Mouse (Mus musculus): ENCODE measurements around the gene Pmel.
A peak's percentile ranks its signal among the peaks of the same experiment; 100 is the strongest.

The Pmel gene

DNA sequence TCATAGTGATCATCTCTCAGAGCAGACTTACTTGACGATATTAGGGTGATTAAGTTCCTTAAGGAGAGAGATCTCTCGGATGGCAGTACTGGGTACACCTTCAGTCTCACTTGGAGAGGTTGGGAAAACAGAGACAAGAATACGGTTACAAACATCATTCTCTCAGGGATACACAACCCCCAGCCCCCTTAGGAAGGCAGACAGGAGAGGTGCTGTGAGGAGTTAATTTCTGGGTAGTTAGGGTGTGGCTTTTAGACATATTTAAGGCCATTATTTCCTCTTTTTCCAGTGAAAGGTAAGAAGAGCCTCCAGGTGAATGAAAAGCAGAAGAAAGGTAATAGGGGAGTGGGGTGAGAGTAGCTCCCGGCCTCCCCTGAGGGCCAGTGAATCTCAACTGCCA lies at the start of gene Pmel:
Pmel (plus strand) TSS at position 301 of the 400 bp plus-strand sequence.
- no peak for DNase-seq (ENCODE audit: low spot score in 2 of 2)

GRCm38 (mm10) chr10:128655254-128655653 lies 48.7 kb upstream of the Pmel start:
- DNase-seq (ENCODE audit: low spot score in 2 of 2): no peak

DNA sequence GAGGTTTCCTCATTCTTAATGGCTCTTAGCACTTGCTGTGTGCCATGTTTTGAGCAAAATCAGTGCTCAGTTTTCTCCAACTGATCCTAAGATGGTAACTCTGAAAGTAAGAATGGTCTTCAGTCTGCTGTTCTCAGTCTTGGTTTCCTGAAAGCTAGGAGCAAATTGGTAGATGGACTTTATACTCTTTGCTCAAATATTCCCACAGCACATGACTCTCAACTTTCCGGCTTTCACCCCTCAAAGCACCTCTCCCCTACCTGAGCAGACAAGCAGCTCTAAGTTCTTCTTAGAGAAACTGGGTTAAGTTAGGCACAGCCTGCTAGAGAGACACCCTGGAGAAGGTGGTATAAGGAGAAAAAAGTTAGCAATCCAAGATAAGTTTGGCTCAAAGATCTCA lies 47.3 kb upstream of the Pmel start:
- no peak for DNase-seq (ENCODE audit: low spot score in 2 of 2)

- DNase-seq (ENCODE audit: low spot score in 2 of 2): no peak
These were observed 46.2 kb upstream of the Pmel start for GRCm38 (mm10) chr10:128657844-128658243.

GRCm38 (mm10) chr10:128659490-128659889 lies 44.5 kb upstream of the Pmel start:
- DNase-seq (ENCODE audit: low spot score in 2 of 2): no peak

- DNase-seq (ENCODE audit: low spot score in 2 of 2): no peak
These were observed 41.5 kb upstream of the Pmel start for GRCm38 (mm10) chr10:128662465-128662864.

DNA sequence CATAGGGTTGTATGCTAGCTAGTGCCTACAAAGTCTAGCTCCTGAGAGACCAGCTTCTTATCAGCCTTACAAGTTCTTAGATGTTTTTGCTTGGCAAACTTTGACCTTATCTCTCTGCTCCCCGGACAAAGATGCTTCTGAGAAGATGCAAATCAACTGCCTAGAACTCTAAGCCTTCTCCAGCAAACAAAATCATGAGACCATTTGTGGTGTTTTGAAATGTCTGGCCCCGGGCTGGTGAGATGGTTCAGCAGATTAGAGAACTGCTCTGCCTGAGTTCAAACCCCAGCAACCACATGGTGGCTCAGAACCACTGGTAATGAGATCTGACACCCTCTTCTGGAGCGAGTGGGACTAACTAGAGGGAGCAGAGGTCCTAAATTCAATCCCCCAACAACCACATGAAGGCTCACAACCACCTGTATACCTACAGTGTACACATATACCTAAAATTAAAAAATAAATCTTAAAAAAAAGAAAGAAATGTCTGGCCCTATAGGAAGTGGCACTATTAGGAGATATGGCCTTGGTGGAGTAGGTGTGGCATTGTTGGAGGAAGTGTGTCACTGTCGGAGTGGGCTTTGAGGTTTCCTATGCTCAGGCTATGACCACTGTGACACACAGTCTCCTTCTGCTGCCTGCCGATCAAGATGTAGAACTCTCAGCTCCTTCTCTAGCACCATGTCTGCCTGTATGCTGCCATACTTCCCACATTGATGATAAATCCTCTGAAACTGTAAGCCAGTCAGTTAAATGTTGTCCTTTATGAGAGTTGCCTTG lies 40.4 kb upstream of the Pmel start:
- DNase-seq (ENCODE audit: low spot score in 2 of 2): no peak

DNA sequence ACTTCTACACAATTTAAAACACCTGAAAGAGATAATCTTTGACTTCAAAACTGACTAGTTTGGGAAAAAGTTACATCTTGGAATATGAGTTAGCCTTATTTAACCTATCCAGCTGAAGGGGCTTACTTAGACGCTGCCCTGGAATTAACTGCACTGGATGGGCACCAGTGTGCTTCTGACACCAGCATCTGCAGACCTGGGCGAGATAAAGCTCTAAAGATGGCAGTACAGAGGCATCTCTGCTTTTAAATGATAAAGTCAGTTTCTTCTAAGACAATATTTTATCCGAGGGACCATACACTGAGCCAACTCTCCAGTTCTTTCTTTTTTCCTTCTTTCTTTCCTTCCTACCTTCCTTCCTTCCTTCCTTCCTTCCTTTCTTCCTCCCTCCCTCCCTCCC lies 39.2 kb upstream of the Pmel start:
- no peak for DNase-seq (ENCODE audit: low spot score in 2 of 2)

DNA sequence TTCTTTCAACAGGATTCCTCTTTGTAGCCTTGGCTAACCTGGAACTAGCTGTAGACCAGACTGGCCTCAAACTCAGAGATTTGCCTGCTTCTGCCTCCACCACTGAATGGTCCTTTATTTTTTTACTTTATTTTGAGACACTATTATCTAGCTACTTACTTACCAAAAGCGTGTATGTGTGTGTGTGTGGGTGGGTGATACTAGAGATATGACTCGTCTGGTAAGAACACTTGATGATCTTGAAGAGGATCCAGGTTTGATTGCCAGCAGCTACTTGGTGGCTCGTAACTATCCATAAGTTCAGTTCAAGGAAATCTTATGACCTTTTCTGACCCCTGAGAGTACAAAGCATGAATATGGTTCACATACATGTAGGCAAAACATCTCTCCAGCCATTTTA lies 38.7 kb upstream of the Pmel start:
- no peak for DNase-seq (ENCODE audit: low spot score in 2 of 2)

DNA sequence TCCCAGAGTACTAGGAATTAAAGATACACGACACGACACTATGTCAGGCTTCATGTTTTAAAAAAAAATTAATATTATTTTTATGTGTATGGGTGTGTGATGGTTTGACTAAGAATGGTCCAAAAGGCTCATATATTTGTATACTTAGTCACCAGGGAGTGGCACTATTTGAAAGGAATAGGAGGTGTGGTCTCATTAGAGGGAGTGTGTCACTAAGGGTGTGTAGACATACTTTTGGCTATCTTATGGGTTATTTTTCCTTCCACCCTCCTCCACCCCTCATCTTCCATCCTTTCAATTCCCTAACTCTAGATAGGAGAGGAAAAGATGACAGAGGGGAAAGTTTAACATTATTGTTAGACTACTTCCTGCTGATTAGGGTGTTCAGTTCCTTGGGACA lies 38.2 kb upstream of the Pmel start:
- DNase-seq (ENCODE audit: low spot score in 2 of 2): no peak

DNA sequence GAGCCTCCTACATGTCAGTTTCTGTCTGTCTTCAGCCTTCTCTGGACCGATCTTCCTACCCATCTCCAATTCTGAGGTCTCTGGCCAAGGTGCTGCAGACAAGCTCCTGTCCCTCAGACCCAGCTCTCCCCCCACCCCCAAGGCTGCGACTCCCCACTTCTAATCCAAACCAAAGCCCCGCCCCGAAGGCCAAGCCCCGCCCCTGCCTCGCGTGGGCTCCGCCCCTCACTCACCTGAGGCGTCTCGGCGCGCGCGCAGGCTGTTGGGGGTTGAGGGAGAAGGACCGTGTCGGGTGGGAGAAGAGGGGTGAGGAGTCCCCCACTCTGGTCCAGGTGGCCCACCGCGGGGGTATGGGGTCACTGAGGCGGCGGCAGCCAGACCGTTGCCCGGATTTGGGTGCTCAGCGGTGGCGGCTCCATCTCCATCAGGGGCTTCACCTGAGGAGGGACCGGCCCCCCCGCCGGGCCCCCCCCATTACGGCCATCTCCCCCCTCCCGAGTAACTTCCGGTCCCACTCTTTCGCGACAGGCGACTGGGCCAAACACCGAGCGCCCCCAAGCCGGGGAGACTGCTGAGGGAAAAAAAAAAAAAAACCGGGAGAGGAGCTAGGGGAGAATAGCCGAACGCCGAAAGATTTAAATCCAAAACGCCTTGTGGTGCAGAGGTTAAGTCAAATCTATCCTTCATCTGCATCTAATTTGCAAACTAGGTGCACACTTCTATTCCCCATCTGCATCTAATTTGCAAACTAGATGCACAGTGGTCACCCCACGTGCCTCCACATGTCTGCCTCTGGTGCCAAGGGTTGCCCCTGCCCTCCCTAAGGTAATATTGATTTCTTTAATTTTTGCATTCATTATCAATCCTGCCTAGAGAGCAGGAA lies 35.0 kb upstream of the Pmel start:
- DNase-seq (ENCODE audit: low spot score in 2 of 2): peak; percentile 58 to 62

DNA sequence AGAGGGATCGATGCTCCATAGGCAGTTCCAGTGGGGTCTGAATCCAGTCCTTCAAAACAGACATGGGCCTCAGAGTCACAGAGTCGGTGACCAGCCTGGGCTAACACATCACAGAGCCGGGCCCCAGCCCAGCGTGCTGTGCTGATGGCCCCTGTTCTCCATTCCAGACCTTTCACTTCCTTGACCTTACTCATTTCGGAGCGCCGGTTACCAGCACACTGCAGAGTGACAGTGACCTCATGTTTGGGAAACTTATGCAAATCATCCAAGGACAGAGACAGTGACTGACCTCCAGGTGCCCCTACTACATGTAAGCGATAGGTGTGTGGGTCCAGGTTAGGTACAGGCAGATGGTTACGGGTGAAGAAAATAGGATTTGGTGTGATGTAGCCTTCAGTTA lies 32.8 kb upstream of the Pmel start:
- DNase-seq (ENCODE audit: low spot score in 2 of 2): no peak

- DNase-seq (ENCODE audit: low spot score in 2 of 2): peak; percentile 76 to 79
These were observed 30.1 kb upstream of the Pmel start, which contains the start of gene Suox for GRCm38 (mm10) chr10:128673763-128674468. TSS of gene Suox (minus strand) at chr10:128674073.

DNA sequence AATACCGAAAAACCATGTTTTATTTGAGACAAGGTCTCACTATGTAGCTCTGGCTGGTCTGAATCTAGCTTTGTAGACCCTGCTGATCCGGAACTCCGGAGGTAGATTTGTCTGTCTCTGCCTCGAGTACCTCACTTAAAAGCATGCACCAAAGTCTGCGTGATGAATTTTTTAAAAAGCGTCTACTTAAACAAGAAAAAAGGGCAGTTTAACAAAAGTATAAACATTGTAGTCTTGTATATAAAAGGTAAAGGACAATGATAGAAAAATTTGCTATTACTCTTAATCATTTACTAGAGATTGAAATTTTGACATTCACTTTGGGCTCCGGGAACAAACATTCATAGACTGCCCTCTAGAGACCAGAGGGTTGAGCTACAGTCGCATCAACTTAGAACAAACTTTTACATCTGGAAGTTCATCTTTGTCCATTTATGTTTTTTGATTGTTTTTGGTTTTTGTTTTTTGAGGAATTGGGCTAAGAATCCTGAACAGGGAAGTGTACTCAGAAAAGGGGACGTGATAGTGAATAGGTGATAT lies 29.5 kb upstream of the Pmel start:
- no peak for DNase-seq (ENCODE audit: low spot score in 2 of 2)

DNA sequence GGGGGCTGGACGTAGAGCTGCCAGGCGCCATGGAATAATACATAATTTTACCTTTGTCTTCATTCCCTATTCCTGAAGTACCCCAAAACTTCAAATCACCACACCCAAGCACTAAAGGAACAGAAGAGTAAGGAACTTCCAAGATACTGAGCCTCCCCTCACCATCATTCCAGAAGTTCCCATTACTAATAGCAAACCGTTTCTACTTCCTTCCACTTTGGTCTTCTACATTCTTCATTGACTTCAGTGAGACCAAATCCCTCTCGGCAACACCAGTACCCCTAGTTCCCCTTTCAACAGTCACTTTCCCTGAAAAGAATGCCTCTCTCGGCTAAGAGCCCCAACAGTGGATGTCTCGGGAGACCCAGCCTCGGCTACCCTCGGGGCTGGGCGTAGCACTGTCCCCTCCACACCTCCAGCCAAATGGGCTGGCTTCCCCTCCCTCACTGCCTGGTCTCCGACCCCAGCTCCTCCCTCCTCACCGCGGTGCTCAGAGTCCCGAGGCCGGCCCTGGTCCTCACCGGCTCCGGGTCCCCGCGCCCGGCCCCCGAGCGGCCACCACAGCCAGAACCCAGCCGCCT lies 8.5 kb upstream of the Pmel start:
- DNase-seq (ENCODE audit: low spot score in 2 of 2): no peak

DNA sequence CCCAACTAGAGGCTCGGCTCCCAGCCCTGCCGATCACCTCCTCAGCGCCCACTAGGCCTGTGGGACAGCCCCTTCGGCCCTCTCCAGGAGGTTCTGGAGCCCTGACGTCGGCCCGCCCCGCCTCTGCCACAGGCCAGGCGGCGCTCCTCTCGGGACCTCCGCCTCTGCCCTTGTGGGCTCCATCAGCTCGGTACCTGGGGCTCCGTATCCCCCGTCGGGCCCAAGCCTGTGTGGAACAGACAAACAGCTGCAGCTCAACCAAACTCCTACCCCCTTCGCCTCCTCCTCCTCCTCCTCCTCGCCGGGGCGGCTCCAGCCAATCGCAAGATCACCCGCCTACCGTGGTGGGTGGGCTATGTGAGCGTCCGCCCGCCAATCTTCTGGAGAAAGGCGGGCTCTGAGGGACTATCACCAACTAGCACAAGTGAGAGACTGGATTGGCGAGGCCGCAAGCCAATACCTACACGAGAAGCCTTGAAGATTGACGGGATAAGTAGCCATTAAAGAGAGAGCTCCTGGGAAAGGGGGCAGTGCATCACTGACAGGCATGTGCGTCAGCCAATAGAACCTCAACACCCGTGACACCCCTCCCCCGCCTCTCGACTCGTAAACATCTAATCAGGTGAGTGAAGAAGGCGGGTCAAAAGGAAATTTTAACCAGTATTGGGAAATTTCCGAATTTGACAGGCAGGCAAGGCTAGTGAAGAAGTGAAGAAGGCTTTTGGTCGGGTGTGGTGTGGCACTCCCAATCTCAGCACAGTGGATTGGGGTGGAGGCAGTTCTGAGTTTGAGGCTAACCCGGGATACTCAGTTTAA lies 7.8 kb upstream of the Pmel start, which contains the start of gene Rab5b:
Rab5b (minus strand) TSS at position 273 of the 816 bp plus-strand sequence.
- peak; percentile 97 for DNase-seq (ENCODE audit: low spot score in 2 of 2)

DNA sequence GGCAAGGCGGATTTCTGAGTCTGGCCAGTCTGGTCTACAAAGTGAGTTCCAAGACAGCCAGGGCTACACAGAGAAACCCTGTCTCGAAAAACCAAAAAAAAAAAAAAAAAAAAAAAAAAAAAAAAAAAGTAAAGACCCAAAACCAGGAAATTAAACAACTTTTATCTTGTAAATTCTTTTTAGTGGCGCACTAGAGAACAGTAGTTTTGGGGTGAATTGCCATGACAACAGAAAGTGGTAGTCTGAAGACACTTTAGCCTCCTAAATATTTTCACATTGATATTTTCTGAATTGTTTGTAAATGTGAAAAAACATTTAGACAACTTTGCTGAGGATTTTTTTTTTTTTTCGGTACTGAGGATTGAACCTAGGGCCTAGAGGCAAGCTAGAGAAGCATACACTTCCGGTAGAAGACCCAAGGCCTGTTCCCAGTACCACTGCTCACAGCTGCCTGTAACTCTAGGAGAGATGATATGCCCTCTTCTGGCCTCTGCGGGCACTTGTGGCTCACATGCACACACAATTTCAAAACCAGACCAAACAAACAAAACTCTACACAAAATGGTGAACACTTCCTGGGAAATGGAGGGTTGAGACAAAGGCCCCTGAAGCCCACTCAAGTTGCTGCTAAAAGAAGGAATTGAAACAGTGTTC lies 6.8 kb upstream of the Pmel start:
- DNase-seq (ENCODE audit: low spot score in 2 of 2): no peak

- no peak for DNase-seq (ENCODE audit: low spot score in 2 of 2)
These were observed 5.0 kb upstream of the Pmel start for GRCm38 (mm10) chr10:128699006-128699405.

GRCm38 (mm10) chr10:128699611-128700010 lies 4.4 kb upstream of the Pmel start:
- DNase-seq (ENCODE audit: low spot score in 2 of 2): no peak

- DNase-seq (ENCODE audit: low spot score in 2 of 2): no peak
These were observed 3.3 kb upstream of the Pmel start for GRCm38 (mm10) chr10:128700712-128701111.

Measured in urinary bladder, postnatal 36 days (tissue).